Mouse (Mus musculus) liver, adult 2 months (tissue): ENCODE results near the gene Cdh13. TPM values are rescaled to one million over a fixed set of nuclear protein-coding genes. Genes with fewer than 3 reads are reported as not detected.

ENCODE experiments used
- DNase-seq: peaks from one replicate; pipeline ENCODE4 v3.0.0-alpha.2; 2011; ENCODE audit warnings: low read depth, low spot score; ENCODE audit errors: extremely low read depth
- H3K27ac ChIP-seq: fragments of 200-500 bp; replicated peaks from 2 replicates; pipeline ENCODE4 v1.5.1; 2012; ENCODE audit warnings: low read depth, mild to moderate bottlenecking, control low read depth, inconsistent platforms, low read length; ENCODE audit not compliant: insufficient read depth
- H3K27me3 ChIP-seq: fragments of 200-500 bp; 2 replicates; pipeline ENCODE4 v1.6.1; 2012; ENCODE audit warnings: mild to moderate bottlenecking, moderate library complexity, low read length, inconsistent platforms; ENCODE audit not compliant: control insufficient read depth, insufficient read depth
- H3K36me3 ChIP-seq: fragments of 200-500 bp; 2 replicates; pipeline ENCODE4 v1.6.1; 2012; ENCODE audit warnings: low read length, inconsistent platforms; ENCODE audit not compliant: control insufficient read depth, insufficient read depth
- H3K4me1 ChIP-seq: fragments of 200-500 bp; 2 replicates; pipeline ENCODE4 v1.6.1; 2011; ENCODE audit warnings: low read length; ENCODE audit not compliant: control insufficient read depth, insufficient read depth
- H3K4me3 ChIP-seq: fragments of 200-500 bp; 2 replicates; pipeline ENCODE4 v1.5.1; 2011; ENCODE audit warnings: low read depth, mild to moderate bottlenecking, control low read depth, low read length, moderate library complexity; ENCODE audit not compliant: insufficient read depth
- H3K79me2 ChIP-seq: fragments of 200-500 bp; 2 replicates; pipeline ENCODE4 v1.6.1; 2012; ENCODE audit warnings: inconsistent platforms, mild to moderate bottlenecking, low read length, moderate library complexity; ENCODE audit not compliant: control insufficient read depth, insufficient read depth
- H3K9ac ChIP-seq: fragments of 200-500 bp; 2 replicates; pipeline ENCODE4 v1.6.1; 2012; ENCODE audit warnings: low read depth, mild to moderate bottlenecking, control low read depth, inconsistent platforms, low read length
- CTCF ChIP-seq: fragments of 200-500 bp; IDR thresholded peaks from 2 replicates; pipeline ENCODE4 v1.5.1; 2011; ENCODE audit warnings: low read depth, low read length, control low read depth
- POLR2A ChIP-seq: fragments of 200-500 bp; IDR thresholded peaks from 2 replicates; pipeline ENCODE4 v1.6.1; 2011; ENCODE audit warnings: low read length, control low read depth; ENCODE audit not compliant: insufficient read depth; ENCODE audit errors: extremely low read depth
- WGBS: fragments of 180-500 bp; shearing (Covaris S2); methylation state at CpG from one replicate; pipeline ENCODE4 v1.1.7; 2018; 5-methylcytosine and 5-hydroxymethylcytosine counted together
- polyA plus RNA-seq: library from polyadenylated mRNA; depleted of rRNA; stranded (reverse); fragments of >200 nt; gene quantifications from 2 replicates; pipeline ENCODE4 v1.2.3, GENCODE M21; 2012
- total RNA-seq: library from RNA; depleted of rRNA; stranded (reverse); fragments of >200 nt; gene quantifications from 2 replicates; pipeline ENCODE4 v1.2.3, GENCODE M21; 2014

Cdh13 gene
- total and polyA plus RNA-seq, 2 experiments, result 1.5 to 2.1 TPM

DNA sequence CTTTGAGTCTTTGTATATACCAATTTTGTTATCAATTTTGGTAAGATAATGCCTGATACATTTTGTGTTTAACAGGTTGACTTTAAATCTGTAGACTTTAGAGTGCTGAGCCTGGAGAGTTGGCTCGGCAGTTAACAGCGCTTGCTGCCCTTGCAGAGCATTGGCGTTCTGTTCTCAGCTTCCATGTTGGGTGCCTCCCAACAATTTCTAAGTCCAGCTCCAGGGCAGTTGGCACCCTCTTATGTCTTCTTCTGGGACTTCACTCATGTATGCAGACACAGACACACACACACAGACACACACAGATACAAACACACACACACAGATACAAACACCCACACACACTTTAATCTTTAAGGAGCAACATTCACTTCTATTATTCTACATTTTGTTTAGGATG is 672.6 kb downstream of the Cdh13 start:
- no peak for DNase-seq
- Histone ChIP-seq H3K36me3 (no peaks in the 10 kb centered on the region), H3K27me3 (no peaks in the 10 kb centered on the region), H3K4me3 (no peak overlapping the region), H3K4me1 (no peaks in the 10 kb centered on the region), H3K79me2 (no peaks in the 10 kb centered on the region), H3K9ac (no peak overlapping the region), H3K27ac (no peak overlapping the region)
- WGBS, result 94% methylated on average over 3 of the region's 3 CpGs
- TF ChIP-seq CTCF, result no peak
- no peak for TF ChIP-seq POLR2A

DNA sequence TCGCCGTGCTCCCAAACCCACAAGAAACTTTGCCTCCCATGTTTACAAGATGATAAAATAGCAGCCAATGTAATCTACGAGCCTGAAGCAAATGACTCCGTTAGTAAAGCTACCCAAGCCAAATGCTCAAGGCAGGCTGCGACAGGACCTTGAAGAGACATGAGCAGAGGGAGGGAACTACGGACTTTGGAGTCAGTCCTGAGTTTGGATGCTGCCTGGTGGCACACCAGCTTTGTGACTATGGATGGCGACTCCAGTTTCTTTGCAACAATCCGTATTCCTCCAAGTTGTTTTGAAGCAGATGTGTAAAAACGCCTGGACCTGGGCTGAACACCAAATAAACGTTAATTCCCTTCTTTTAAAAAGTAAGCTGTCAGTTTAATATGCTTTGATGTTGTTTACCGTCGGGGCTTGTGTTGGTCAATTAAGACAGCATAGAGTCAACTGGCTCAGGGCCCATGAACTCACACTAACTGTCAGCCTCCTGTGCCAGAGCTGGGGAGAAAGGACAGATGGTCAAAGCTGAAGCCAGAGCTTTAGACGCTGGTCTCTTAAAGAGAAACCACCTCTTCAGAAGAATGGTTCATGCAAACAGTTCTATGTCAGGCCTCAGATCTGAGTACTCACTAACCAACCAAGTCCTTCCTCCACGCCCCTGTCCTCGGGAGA is 678.5 kb downstream of the Cdh13 start:
- H3K27ac ChIP-seq, result no peak overlapping the region
- H3K79me2 ChIP-seq, result no peaks in the 10 kb centered on the region
- DNase-seq, result no peak
- TF ChIP-seq CTCF, result no peak
- no peak for TF ChIP-seq POLR2A
- no peaks in the 10 kb centered on the region for H3K4me1 ChIP-seq
- H3K36me3 ChIP-seq, result no peaks in the 10 kb centered on the region
- 66% methylated on average over 15 of the region's 15 CpGs for WGBS
- no peaks in the 10 kb centered on the region for H3K27me3 ChIP-seq
- no peak overlapping the region for H3K4me3 ChIP-seq
- H3K9ac ChIP-seq, result no peak overlapping the region

DNA sequence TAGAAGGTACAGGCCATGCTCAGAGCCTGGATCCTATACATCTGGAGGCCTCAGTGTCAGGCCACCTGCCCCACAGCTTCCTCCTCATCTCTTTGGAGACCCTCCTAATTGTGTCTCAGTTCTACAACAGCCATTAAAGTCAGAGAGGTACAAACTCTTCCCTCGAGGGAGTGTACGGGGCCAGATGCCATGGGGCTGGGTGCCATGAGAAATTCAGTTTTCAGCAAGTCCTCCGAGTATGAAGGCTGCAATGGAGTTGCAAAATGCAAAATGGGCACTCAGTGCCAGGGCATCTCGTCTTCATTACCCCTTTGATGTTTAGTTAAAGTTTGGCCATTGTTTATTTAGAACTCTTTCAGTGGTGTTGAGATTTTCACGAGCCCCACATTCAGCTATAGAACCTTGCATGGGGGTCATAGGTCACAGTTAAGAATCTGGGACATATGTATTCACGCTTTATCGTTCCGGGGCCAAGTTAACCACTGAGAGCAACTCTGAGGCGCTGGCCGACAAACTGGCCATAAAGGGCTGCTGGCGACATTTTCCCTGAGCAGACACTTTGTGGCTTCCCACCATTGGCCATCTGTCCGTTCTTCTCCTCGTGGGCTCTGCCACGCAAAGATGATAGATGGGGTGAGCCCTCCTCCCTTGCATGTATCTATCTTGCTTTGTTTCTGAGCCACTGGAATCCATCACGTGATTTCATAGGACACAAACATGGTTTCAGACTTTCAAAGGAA is 681.7 kb downstream of the Cdh13 start:
- 78% methylated on average over 15 of the region's 15 CpGs for WGBS
- no peak for DNase-seq
- TF ChIP-seq POLR2A (no peak), CTCF (no peak)

DNA sequence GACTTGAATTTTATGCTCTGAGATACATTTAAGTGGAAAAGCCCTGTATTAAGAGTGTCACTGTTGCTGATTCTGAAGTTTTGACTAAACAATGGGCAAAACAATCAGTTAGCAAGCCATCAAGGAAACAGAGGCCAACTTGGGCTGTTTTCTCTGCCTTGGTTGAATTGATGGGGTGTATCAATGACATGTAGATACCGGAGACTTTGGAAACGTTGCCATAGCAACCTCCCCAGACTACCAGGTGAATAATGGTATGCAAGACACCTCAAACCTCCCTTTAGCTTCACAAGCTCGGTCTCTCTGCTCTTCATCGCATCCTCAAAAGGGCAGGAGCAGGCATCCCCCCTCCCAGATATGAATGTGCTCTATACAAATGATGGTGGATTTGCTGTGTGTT is 685.4 kb downstream of the Cdh13 start:
- H3K4me3 ChIP-seq, result no peak overlapping the region
- H3K79me2 ChIP-seq, result no peaks in the 10 kb centered on the region
- no peaks in the 10 kb centered on the region for H3K4me1 ChIP-seq
- H3K27ac ChIP-seq, result no peak overlapping the region
- H3K27me3 ChIP-seq, result no peaks in the 10 kb centered on the region
- DNase-seq, result no peak
- no peaks in the 10 kb centered on the region for H3K36me3 ChIP-seq
- H3K9ac ChIP-seq, result no peak overlapping the region
- TF ChIP-seq POLR2A (no peak), CTCF (no peak)
- 78% methylated on average over 4 of the region's 4 CpGs for WGBS

More for the DNA sequence above, 681.7 kb downstream of the Cdh13 start:
- Histone ChIP-seq H3K27ac (no peak overlapping the region), H3K4me1 (no peaks in the 10 kb centered on the region), H3K9ac (no peak overlapping the region), H3K27me3 (no peaks in the 10 kb centered on the region), H3K4me3 (no peak overlapping the region), H3K36me3 (no peaks in the 10 kb centered on the region), H3K79me2 (no peaks in the 10 kb centered on the region)

DNA sequence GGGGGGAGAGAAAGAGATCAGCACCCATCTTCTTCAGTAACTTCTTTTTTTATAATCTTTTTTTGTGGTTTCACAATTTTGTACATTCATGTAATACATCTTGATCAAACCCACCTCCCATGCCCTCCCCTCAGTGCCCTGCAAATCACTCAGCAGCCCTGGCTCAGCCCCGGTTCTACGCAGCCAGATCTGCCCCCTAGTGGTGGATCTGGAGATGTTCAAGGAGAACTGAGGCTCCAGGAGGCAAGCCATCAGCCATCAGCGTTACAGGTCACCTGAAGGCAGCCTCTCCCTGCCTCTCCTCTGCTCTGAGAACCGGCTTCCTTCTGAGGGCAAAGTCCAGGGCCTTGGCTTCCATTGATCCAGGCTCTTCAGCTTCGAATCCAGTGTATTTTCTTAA is 696.3 kb downstream of the Cdh13 start:
- H3K27me3 ChIP-seq, result no peaks in the 10 kb centered on the region
- H3K9ac ChIP-seq, result no peak overlapping the region
- TF ChIP-seq POLR2A (no peak), CTCF (peak; percentile 28; the same call in 1 of the 2 replicates)
- no peaks in the 10 kb centered on the region for H3K79me2 ChIP-seq
- H3K4me3 ChIP-seq, result no peak overlapping the region
- no peak for DNase-seq
- H3K4me1 ChIP-seq, result no peaks in the 10 kb centered on the region
- no peak overlapping the region for H3K27ac ChIP-seq
- H3K36me3 ChIP-seq, result no peaks in the 10 kb centered on the region
- 13% methylated on average over 5 of the region's 5 CpGs for WGBS

DNA sequence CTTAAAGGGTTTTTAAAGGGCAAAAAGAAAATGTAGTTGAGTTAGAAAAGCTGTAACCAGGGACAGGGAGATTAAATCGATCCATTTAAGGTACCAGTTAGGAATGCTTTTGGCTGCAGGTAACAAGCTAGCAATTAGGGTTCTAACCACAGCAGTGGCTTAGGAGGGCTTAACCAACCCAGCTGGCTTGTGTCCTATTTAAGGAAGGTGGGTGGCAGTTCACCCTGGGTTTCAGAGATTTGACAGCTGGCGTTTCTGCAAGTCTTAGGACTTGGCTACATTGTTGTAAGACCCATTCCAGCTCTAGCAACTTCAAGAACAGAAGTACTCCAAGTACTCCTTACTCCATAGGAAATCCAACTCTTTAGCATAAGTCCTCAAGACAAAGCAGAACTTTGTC is 700.2 kb downstream of the Cdh13 start:
- H3K27me3 ChIP-seq, result no peaks in the 10 kb centered on the region
- H3K4me1 ChIP-seq, result no peaks in the 10 kb centered on the region
- no peak for DNase-seq
- no peaks in the 10 kb centered on the region for H3K79me2 ChIP-seq
- 64% methylated on average over 2 of the region's 2 CpGs for WGBS
- no peak for TF ChIP-seq POLR2A
- no peak for TF ChIP-seq CTCF
- no peaks in the 10 kb centered on the region for H3K36me3 ChIP-seq
- H3K4me3 ChIP-seq, result no peak overlapping the region
- H3K27ac ChIP-seq, result no peak overlapping the region
- no peak overlapping the region for H3K9ac ChIP-seq
